Mouse (Mus musculus): ENCODE measurements around the gene Ppp1r12b.

The Ppp1r12b gene

GRCm38 (mm10) chr1:134955637-134956176 lies at the start of gene Ppp1r12b:
Gene Ppp1r12b, minus strand, starts transcription at chr1:134955942.
- DNase-seq (ENCODE audit: low read depth, low spot score): peak; percentile 99

- DNase-seq (ENCODE audit: low read depth, low spot score): no peak
These were observed 47.6 kb upstream of the Ppp1r12b start for GRCm38 (mm10) chr1:135003346-135003745.

- DNase-seq (ENCODE audit: low read depth, low spot score): peak; percentile 26
These were observed 44.8 kb upstream of the Ppp1r12b start for GRCm38 (mm10) chr1:135000527-135000926.

- no peak for DNase-seq (ENCODE audit: low read depth, low spot score)
These were observed 42.5 kb upstream of the Ppp1r12b start for GRCm38 (mm10) chr1:134998231-134998630.

- DNase-seq (ENCODE audit: low read depth, low spot score): no peak
These were observed 41.8 kb upstream of the Ppp1r12b start for GRCm38 (mm10) chr1:134997568-134997967.

- DNase-seq (ENCODE audit: low read depth, low spot score): no peak
These were observed 40.7 kb upstream of the Ppp1r12b start for GRCm38 (mm10) chr1:134996471-134996870.

- peak; percentile 19 for DNase-seq (ENCODE audit: low read depth, low spot score)
These were observed 40.2 kb upstream of the Ppp1r12b start for GRCm38 (mm10) chr1:134995954-134996353.

GRCm38 (mm10) chr1:134995437-134995836 lies 39.7 kb upstream of the Ppp1r12b start:
- DNase-seq (ENCODE audit: low read depth, low spot score): no peak

GRCm38 (mm10) chr1:134994739-134995138 lies 39.0 kb upstream of the Ppp1r12b start:
- no peak for DNase-seq (ENCODE audit: low read depth, low spot score)

- DNase-seq (ENCODE audit: low read depth, low spot score): no peak
These were observed 36.4 kb upstream of the Ppp1r12b start for GRCm38 (mm10) chr1:134992046-134992645.

GRCm38 (mm10) chr1:134989372-134989771 lies 33.6 kb upstream of the Ppp1r12b start:
- DNase-seq (ENCODE audit: low read depth, low spot score): peak; percentile 84

- no peak for DNase-seq (ENCODE audit: low read depth, low spot score)
These were observed 32.2 kb upstream of the Ppp1r12b start for GRCm38 (mm10) chr1:134987962-134988341.

- peak; percentile 36 for DNase-seq (ENCODE audit: low read depth, low spot score)
These were observed 31.6 kb upstream of the Ppp1r12b start for GRCm38 (mm10) chr1:134987173-134987961.

- no peak for DNase-seq (ENCODE audit: low read depth, low spot score)
These were observed 17.2 kb upstream of the Ppp1r12b start for GRCm38 (mm10) chr1:134972920-134973319.

- peak; percentile 39 for DNase-seq (ENCODE audit: low read depth, low spot score)
These were observed 9.7 kb upstream of the Ppp1r12b start for GRCm38 (mm10) chr1:134965430-134965829.

- no peak for DNase-seq (ENCODE audit: low read depth, low spot score)
These were observed 7.1 kb upstream of the Ppp1r12b start for GRCm38 (mm10) chr1:134962821-134963220.

GRCm38 (mm10) chr1:134962053-134962803 lies 6.5 kb upstream of the Ppp1r12b start, which contains the start of gene Ube2t:
Gene Ube2t, plus strand, starts transcription at chr1:134962565.
- DNase-seq (ENCODE audit: low read depth, low spot score): peak; percentile 97

- peak; percentile 50 for DNase-seq (ENCODE audit: low read depth, low spot score)
These were observed 4.9 kb upstream of the Ppp1r12b start for GRCm38 (mm10) chr1:134960634-134961033.

- no peak for DNase-seq (ENCODE audit: low read depth, low spot score)
These were observed 599 bp downstream of the Ppp1r12b start for GRCm38 (mm10) chr1:134955050-134955636.

- no peak for DNase-seq (ENCODE audit: low read depth, low spot score)
These were observed 5.8 kb downstream of the Ppp1r12b start for GRCm38 (mm10) chr1:134949946-134950345.

GRCm38 (mm10) chr1:134947590-134947989 lies 8.2 kb downstream of the Ppp1r12b start:
- DNase-seq (ENCODE audit: low read depth, low spot score): no peak

GRCm38 (mm10) chr1:134942898-134943297 lies 12.8 kb downstream of the Ppp1r12b start:
- no peak for DNase-seq (ENCODE audit: low read depth, low spot score)
